Mouse (Mus musculus) natural killer cell, adult 2 months (primary cell): ENCODE measurements at regions not wholly inside any gene's neighbourhood (a gene's known extent, or its start where the extent isn't known, plus 50 kb on each side); places are given as distances from the start of the nearest gene placed in this dataset.

Experiments used
- DNase-seq, 2 experiments: peaks; one replicate each; pipeline ENCODE4 v3.0.0; 2022; ENCODE audit warnings: low spot score in 2 of 2

- no peak for DNase-seq
Observed at GRCm38 (mm10) chr2:48538668-48539341, 275.1 kb upstream of the Acvr2a start.

GRCm38 (mm10) chr2:48539465-48540055 lies 274.3 kb upstream of the Acvr2a start:
- DNase-seq: no peak

GRCm38 (mm10) chr2:48544377-48544776 lies 269.5 kb upstream of the Acvr2a start:
- no peak for DNase-seq

GRCm38 (mm10) chr2:48545072-48545471 lies 268.8 kb upstream of the Acvr2a start:
- DNase-seq: no peak

- DNase-seq: no peak
Observed at GRCm38 (mm10) chr2:48545679-48546078, 268.2 kb upstream of the Acvr2a start.

GRCm38 (mm10) chr2:48546194-48546593 lies 267.7 kb upstream of the Acvr2a start:
- no peak for DNase-seq

DNA sequence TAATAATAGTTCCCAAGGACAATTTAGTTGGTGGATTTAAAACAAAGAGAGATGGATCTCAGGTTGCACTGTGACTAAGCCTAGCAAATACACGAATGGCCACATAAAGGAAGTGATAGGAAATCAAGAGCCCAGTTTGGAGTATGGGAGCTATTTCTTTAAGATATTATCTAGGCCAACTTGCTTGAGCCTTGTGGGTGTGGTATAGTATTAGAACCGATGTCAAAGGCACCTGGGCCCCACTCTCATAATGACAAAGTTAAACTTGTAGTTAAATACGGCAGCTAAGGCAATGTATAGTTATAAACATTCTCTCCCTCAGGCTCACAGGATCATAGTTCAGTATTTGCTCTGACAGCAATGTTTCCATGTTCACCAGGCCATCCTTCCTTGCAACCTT lies 257.3 kb upstream of the Acvr2a start:
- no peak for DNase-seq

GRCm38 (mm10) chr2:48557123-48557522 lies 256.8 kb upstream of the Acvr2a start:
- no peak for DNase-seq

GRCm38 (mm10) chr2:48558641-48559040 lies 255.3 kb upstream of the Acvr2a start:
- DNase-seq: no peak

GRCm38 (mm10) chr2:48563636-48564035 lies 250.3 kb upstream of the Acvr2a start:
- DNase-seq: no peak

- DNase-seq: no peak
Observed at GRCm38 (mm10) chr2:48564170-48564569, 249.7 kb upstream of the Acvr2a start.

- no peak for DNase-seq
Observed at GRCm38 (mm10) chr2:48567871-48568270, 246.0 kb upstream of the Acvr2a start.

DNA sequence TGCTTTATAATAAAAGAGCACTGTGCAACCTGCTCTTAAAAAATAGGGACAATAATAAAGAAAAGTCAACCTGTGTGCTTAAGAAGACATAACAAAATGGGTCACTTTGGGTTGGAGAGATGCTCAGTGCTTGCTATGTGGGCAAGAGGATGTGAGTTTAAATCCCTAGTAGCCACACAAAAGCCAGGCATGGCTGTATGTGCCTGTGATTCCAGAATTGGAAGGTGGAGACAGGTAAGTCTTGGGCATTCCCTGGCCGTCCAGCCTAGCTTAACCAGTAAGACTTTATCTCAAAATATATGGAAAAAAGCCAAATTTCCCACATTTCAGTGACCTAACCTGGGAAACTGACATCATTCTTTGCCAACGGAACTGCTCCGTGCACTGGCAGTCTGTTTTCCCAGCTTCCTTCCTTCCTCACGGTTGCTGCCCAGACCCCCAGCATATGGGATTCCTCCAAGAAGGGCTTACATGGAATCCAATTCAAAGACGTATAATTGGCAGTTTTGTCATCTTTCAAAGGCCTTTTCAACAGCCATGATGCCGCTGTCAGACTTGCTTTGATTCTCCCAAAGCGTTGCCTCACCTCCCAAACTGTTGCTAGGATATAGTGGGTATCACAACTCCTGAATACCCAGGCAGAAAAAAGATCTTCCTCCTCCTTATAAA lies 227.6 kb upstream of the Acvr2a start:
- DNase-seq: no peak

DNA sequence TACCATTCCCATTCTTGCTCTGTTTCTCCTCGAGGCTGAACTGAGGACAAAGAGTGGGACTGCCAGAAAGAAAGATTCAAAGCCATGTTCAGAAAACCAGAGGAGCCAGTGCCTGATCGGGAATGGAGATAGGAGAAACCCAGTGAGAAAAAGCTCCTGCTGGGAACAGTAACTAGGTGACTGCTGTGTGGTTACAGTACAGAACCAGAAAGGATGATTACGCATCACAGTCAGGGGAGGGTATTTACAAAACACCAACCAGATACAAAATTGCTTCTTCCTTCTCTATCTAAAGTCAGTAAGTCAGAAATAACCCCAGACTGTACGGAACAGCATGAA lies 227.1 kb upstream of the Acvr2a start:
- no peak for DNase-seq

GRCm38 (mm10) chr2:48589709-48590108 lies 224.2 kb upstream of the Acvr2a start:
- DNase-seq: no peak

DNA sequence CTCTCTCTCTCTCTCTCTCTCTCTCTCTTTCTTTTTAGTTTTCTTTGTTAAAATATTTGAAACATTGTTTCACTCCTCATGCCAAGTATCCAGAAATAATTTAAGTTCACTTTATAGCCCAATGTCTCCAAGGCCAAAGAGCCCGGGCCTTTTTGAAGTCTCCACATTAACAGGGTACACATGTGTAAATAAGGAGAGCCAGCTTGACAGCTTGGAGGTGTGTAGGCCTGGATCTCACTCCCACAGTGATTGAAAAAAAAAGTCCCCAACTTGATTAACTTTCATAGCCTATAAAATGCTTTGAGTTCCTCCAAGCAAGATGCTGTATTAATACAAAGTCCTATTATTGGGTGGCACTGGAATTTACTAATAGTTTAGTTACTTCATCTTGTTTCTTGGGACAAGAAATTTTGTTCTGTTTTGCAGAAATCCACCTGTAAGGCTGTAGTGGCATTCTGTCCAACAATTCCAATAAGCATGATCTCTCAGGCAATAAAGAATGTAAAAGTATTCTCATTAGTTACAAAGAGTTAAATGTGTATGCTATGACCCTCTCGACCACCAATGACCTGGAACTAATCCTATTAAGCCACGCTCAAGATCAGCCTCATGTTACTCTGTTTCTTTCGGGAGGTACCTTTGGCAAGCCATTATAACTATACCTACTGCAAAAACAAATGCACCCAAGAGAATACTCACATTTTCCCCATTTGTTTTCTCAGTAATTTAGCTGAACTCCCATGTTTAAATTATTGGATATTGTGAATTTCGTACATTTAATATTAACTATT lies 215.9 kb upstream of the Acvr2a start:
- DNase-seq: no peak

- DNase-seq: no peak
Observed at GRCm38 (mm10) chr2:48599367-48599766, 214.5 kb upstream of the Acvr2a start.

DNA sequence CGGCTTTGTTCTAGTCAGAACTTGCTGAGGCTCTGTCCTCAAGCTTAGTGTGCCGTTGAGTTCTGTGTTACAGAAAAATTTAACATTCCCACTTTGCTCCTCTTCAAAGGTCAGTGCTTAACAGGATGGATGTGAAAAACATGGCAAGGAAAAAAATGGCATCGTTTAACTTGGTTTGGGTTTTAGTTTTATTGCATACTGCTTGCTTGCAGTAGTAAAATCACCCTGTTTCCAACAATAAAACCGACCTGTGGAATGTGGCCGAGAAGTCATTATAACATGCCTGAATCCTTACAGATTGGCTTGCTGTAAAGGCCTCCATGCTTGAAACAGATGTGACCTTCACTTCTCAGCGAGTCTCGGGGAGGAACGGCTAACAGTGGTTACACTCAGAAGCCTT lies 212.1 kb upstream of the Acvr2a start:
- DNase-seq: no peak

GRCm38 (mm10) chr2:48609466-48609865 lies 204.4 kb upstream of the Acvr2a start:
- no peak for DNase-seq

DNA sequence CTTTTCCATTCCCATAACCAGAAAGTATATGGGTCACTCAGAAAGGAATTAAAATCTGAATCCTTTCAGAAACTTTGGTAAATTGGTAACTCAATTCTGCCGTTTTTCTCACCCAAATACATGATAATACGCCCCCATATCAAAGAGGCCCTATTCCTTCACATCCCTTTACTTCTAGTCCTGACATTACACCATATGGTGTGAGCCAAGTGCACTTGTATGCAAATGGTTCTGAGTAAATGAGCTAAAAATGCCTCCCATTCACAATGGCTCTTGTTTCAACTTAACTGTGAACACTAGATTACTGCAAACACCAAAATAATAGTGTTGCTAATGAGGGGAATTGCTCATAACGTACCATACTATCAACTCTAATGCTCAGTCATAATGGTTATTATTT lies 201.7 kb upstream of the Acvr2a start:
- no peak for DNase-seq

DNA sequence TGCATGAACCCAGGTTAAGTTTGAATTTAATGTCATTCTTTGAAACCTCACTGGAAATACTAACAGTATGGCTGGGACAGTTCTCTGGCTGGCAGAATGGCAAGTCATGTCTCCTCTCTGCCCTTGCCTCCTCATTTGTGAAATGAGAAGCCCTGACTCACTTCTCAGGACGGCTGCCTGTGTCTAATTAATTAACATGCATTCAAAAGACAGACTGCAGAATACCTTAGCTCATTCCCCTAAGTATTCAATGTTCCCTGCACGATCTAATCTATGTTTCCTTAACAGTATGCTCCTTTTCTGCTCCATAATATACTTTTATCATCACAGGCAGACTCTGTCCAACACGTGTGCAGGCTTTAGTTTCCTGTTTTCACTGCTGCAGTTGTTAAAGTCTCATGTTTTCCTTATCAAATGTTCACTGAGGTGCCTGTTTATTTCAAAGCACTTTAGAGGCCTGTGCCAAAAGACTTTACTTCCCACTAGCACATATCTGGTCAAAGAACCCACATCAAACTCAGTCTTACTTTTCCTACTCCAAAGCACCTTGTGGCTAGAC lies 196.7 kb upstream of the Acvr2a start:
- no peak for DNase-seq

DNA sequence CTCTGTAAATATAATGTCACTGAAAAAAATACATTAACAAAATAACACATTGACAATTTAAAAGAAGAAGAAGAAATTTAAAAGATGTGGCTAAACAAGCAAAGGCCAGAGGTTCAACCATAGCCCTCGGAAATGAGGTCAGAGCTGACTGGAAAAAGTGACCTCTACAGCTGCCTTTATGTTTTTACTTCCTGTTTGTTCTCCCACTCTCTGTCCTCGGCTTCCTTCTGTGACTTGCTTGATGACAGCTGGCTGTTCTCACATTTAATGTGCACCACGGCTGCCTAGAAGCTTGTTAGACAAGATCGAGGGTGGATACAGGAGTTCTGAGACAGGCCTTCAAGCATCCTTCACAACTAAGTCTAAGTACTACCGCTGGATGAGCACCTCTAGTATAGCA lies 194.9 kb upstream of the Acvr2a start:
- no peak for DNase-seq
